Mouse (Mus musculus): ENCODE data around the gene Btbd19. TPM values are rescaled to one million over a fixed set of nuclear protein-coding genes. Genes with fewer than 3 reads are reported as not detected.

Gene Btbd19
- total and polyA plus RNA-seq, 2 experiments from 2014 or later, result 2.7 to 8.6 TPM

DNA sequence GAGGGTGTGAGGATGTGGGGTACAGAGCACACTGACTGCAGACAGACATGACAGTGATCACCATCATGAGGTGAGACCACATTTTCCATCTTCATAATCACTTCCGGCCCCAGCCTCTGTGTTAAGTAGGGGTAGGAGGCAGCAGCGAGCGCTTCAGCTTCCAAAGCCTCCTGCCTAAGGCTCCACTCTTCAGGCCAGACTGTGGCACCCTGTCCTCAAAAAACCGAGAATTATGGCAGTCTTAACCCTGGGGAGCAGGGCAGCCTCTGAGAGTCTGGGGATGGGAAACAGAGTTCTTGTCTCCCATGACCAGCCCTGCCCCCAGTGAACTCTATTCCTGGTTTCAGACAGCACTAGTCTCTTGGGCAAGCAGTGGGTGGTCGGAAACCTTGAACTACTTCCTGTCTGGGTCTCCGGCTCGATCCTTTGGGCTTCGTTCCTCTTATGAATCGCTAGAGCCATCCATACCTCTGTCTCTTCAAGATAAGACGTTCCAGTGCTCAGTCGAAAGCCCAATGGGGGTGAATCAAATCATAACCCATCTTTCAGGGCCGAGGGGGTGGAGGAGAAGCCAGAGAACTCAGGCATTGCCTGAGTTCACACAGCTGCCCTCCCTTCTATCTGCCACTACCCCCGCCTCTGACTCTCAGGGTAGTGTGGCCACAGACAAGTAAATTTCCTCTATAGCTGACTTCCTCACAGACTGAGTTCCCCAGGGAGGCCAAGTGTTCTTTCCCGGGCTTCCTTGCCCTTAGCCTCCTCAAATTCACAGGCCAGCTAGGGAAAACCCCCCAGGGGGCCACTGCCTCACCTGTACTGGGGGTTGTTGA is 792 bp downstream of the Btbd19 start:
- Histone ChIP-seq H3K4me3 (ENCODE audit: low read depth, low read length) (no peak overlapping the region), H3K27ac (ENCODE audit: low read depth) (peak overlapping the region; percentile 97), H3K27me3 (ENCODE audit: control insufficient read depth, insufficient read depth, low read length) (no peaks in the 10 kb centered on the region), H3K9ac (replicated peaks; ENCODE audit: low read depth, low read length) (no peak overlapping the region), H3K4me1 (ENCODE audit: control insufficient read depth, insufficient read depth) (peaks cover 6% of the 10 kb centered on the region; the same call in 1 of the 2 replicates), H3K4me2 (ENCODE audit: low read depth, low read length) (peak overlapping the region; percentile 13; the same call in 1 of the 2 replicates), H3K9me3 (replicated peaks; ENCODE audit: control insufficient read depth, low read length) (no peaks in the 10 kb centered on the region), H3K36me3 (replicated peaks; ENCODE audit: control insufficient read depth, insufficient read depth, low read length) (0 out of 2 replicates have a peak, but pooled peaks cover 8% of the 10 kb centered on the region)
- TF ChIP-seq CTCF (IDR thresholded peaks at IDR 0.05; ENCODE audit: low read depth) (no peak), EP300 (IDR thresholded peaks at IDR 0.05; ENCODE audit: low read depth) (no peak)
- ATAC-seq (ENCODE audit: insufficient read depth, low read depth) (no peak), DNase-seq (ENCODE audit: low spot score) (no peak)
- 38% methylated on average over 14 of the region's 14 CpGs for WGBS

DNA sequence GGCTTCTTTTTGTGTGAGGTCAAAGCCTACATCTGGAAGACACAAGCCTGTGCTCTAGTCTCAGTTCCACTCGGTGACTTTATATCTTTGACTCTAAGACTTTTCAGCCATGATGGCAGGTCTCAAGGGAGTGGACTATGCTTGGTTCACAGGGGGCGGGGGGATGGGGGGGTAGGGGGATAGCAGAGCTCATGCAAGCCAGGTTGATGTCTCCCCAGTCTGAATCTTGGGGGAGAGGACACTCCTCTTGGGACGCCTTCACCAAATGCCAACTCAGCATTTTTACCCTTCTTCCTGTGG is 1.4 kb downstream of the Btbd19 start:
- TF ChIP-seq CTCF (IDR thresholded peaks at IDR 0.05; ENCODE audit: low read depth) (no peak), EP300 (IDR thresholded peaks at IDR 0.05; ENCODE audit: low read depth) (no peak)
- peak overlapping the region; percentile 97 for H3K27ac ChIP-seq (ENCODE audit: low read depth)
- 67% methylated on average over 3 of the region's 3 CpGs for WGBS
- H3K27me3 ChIP-seq (ENCODE audit: control insufficient read depth, insufficient read depth, low read length), result no peaks in the 10 kb centered on the region
- no peak overlapping the region for H3K4me2 ChIP-seq (ENCODE audit: low read depth, low read length)
- 0 out of 2 replicates have a peak, but pooled peaks cover 8% of the 10 kb centered on the region for H3K36me3 ChIP-seq (replicated peaks; ENCODE audit: control insufficient read depth, insufficient read depth, low read length)
- H3K9ac ChIP-seq (replicated peaks; ENCODE audit: low read depth, low read length), result no peak overlapping the region
- H3K9me3 ChIP-seq (replicated peaks; ENCODE audit: control insufficient read depth, low read length), result no peaks in the 10 kb centered on the region
- H3K4me1 ChIP-seq (ENCODE audit: control insufficient read depth, insufficient read depth), result peaks cover 6% of the 10 kb centered on the region; the same call in 1 of the 2 replicates
- ATAC-seq (ENCODE audit: insufficient read depth, low read depth), result no peak
- H3K4me3 ChIP-seq (ENCODE audit: low read depth, low read length), result no peak overlapping the region
- no peak for DNase-seq (ENCODE audit: low spot score)

DNA sequence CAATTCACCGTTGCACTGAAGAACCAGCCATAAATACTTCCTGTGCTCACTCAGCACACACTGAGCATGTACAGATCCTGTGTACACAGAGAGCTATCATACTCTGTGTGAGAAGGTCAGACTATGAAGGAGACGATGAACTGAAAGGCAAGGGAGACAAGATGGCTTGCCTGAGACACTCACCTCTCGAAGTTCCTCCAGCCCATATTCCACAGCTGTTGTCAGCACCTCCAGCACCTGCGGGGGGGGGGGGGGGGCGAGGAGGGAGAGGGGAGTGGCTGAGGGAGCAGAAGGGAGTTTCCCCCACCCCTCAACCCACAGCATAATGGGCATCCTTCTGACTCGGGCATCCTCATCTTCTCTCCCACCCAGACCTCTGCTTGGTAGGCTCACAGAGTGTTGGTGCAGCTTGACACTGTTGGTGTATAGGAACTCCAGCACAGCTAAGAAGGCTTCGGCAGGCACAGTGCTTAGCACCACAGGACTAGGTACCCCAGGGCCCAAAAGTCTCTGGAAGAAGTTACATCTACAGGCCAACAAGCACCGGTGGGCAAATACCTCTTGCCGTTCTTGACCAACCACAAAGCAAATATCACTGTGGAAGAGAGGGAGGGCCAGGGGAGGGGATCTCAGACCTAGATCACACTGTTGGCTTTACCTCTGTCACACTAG is 1.8 kb downstream of the Btbd19 start:
- H3K4me1 ChIP-seq (ENCODE audit: control insufficient read depth, insufficient read depth), result peaks cover 6% of the 10 kb centered on the region; the same call in 1 of the 2 replicates
- no peaks in the 10 kb centered on the region for H3K27me3 ChIP-seq (ENCODE audit: control insufficient read depth, insufficient read depth, low read length)
- TF ChIP-seq EP300 (IDR thresholded peaks at IDR 0.05; ENCODE audit: low read depth), result no peak
- no peak for TF ChIP-seq CTCF (IDR thresholded peaks at IDR 0.05; ENCODE audit: low read depth)
- no peak overlapping the region for H3K4me2 ChIP-seq (ENCODE audit: low read depth, low read length)
- 75% methylated on average over 8 of the region's 9 CpGs for WGBS
- DNase-seq (ENCODE audit: low spot score), result no peak
- H3K9me3 ChIP-seq (replicated peaks; ENCODE audit: control insufficient read depth, low read length), result no peaks in the 10 kb centered on the region
- no peak overlapping the region for H3K9ac ChIP-seq (replicated peaks; ENCODE audit: low read depth, low read length)
- H3K36me3 ChIP-seq (replicated peaks; ENCODE audit: control insufficient read depth, insufficient read depth, low read length), result 0 out of 2 replicates have a peak, but pooled peaks cover 6% of the 10 kb centered on the region
- no peak overlapping the region for H3K4me3 ChIP-seq (ENCODE audit: low read depth, low read length)
- no peak for ATAC-seq (ENCODE audit: insufficient read depth, low read depth)
- peak overlapping the region; percentile 97; the same call in 1 of the 2 replicates for H3K27ac ChIP-seq (ENCODE audit: low read depth)

DNA sequence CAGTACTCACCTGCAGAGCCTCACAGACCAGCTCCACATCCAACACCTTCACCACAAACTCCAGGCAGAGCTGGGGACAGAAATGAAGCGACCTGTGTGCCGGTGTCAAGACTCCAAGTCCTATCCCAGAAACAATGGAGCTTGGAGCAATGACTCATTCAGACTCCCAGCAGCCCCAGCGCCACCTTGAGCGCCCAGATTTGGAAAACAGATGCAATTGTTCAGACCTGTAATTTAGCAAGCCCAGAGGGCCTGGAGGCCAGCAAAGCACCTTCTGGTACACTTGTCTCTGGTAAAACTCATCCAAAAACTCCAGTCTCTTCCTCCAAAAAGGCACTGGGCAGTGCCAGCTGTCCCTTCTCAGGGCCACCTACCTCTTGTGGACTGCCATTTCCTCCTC is 3.3 kb downstream of the Btbd19 start:
- no peak overlapping the region for H3K9ac ChIP-seq (replicated peaks; ENCODE audit: low read depth, low read length)
- no peak overlapping the region for H3K4me3 ChIP-seq (ENCODE audit: low read depth, low read length)
- no peaks in the 10 kb centered on the region for H3K27me3 ChIP-seq (ENCODE audit: control insufficient read depth, insufficient read depth, low read length)
- 65% methylated on average over 4 of the region's 4 CpGs for WGBS
- TF ChIP-seq CTCF (IDR thresholded peaks at IDR 0.05; ENCODE audit: low read depth) (no peak), EP300 (IDR thresholded peaks at IDR 0.05; ENCODE audit: low read depth) (no peak)
- DNase-seq (ENCODE audit: low spot score) (no peak), ATAC-seq (ENCODE audit: insufficient read depth, low read depth) (no peak)
- no peak overlapping the region for H3K27ac ChIP-seq (ENCODE audit: low read depth)
- no peaks in the 10 kb centered on the region for H3K36me3 ChIP-seq (replicated peaks; ENCODE audit: control insufficient read depth, insufficient read depth, low read length)
- H3K4me1 ChIP-seq (ENCODE audit: control insufficient read depth, insufficient read depth), result peaks cover 6% of the 10 kb centered on the region; the same call in 1 of the 2 replicates
- no peak overlapping the region for H3K4me2 ChIP-seq (ENCODE audit: low read depth, low read length)
- no peaks in the 10 kb centered on the region for H3K9me3 ChIP-seq (replicated peaks; ENCODE audit: control insufficient read depth, low read length)

DNA sequence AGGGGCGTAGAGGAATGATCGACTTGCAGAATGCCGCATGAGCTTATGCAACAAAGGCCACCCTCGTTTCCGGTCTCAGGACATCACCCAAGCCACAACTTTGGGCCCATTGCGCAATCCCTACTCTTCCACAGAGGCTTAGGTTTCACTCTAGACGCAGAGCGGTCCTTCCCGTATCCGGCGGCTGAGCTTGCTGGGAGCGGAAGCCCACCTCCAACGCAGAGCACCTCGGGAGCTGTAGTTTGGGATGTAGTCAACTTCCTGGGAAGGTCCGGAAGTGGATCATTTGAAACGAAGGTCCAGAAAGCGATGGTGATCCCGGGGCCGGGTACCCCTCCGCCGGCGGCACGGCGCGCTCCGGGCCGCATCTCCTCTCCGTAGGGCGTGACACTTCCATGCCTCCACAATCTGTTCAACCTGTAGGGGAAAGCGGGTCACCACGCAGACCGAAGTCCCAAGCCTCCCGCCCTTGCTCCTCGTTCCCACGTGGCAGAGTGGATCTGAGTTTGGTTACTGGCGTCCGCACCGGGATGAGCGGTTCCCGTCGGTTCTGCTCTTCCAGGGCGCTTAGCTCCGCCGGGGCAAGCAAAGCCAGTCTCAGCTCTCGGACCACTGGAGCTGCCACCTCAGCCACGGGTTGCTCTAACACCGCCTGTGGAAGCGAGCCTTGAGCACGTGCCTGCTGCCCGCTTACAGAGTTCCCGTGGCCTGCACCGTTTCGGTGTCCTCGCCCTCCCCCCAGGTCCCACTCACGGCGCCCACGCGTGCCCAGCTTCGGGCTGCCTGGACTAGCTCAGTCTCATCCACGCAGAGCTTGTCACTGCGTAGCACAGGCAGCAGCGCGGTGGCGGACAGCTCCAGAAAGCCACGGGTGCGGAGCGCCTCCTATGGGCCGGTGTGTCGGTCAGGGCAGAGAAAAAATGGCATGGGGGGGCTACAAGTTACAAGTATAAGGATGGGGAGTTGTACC is 4.8 kb downstream of the Btbd19 start:
- peak; percentile 94 for ATAC-seq (ENCODE audit: insufficient read depth, low read depth)
- WGBS, result under 1% methylated on average over 69 of the region's 69 CpGs
- no peaks in the 10 kb centered on the region for H3K9me3 ChIP-seq (replicated peaks; ENCODE audit: control insufficient read depth, low read length)

More for the DNA sequence above, 4.8 kb downstream of the Btbd19 start:
- H3K4me2 ChIP-seq (ENCODE audit: low read depth, low read length), result peak overlapping the region; percentile 92
- peak overlapping the region; percentile 60 for H3K4me3 ChIP-seq (ENCODE audit: low read depth, low read length)
- TF ChIP-seq EP300 (IDR thresholded peaks at IDR 0.05; ENCODE audit: low read depth) (peak; percentile 79), CTCF (IDR thresholded peaks at IDR 0.05; ENCODE audit: low read depth) (peak; percentile 83)
- H3K27ac ChIP-seq (ENCODE audit: low read depth), result peak overlapping the region; percentile 78
- DNase-seq (ENCODE audit: low spot score), result peak; percentile 96
- peak overlapping the region; percentile 51 for H3K9ac ChIP-seq (replicated peaks; ENCODE audit: low read depth, low read length)
- no peaks in the 10 kb centered on the region for H3K27me3 ChIP-seq (ENCODE audit: control insufficient read depth, insufficient read depth, low read length)
- no peaks in the 10 kb centered on the region for H3K36me3 ChIP-seq (replicated peaks; ENCODE audit: control insufficient read depth, insufficient read depth, low read length)
- H3K4me1 ChIP-seq (ENCODE audit: control insufficient read depth, insufficient read depth), result peaks cover 6% of the 10 kb centered on the region; the same call in 1 of the 2 replicates
